Mouse (Mus musculus) ES-Bruce4 (cell line): ENCODE measurements at regions not wholly inside any gene's neighbourhood (a gene's known extent, or its start where the extent isn't known, plus 50 kb on each side); places are given as distances from the start of the nearest gene placed in this dataset.

ENCODE experiments used
- H3K27ac ChIP-seq: 2 replicates; pipeline ENCODE4 v1.5.1; 2012; ENCODE audit warnings: low read length, inconsistent platforms; ENCODE audit not compliant: insufficient read depth
- H3K27me3 ChIP-seq: 2 replicates; pipeline ENCODE4 v1.6.1; 2012; ENCODE audit warnings: mild to moderate bottlenecking, low read length, inconsistent platforms; ENCODE audit not compliant: control insufficient read depth, poor library complexity, insufficient read depth, severe bottlenecking
- H3K36me3 ChIP-seq: 2 replicates; pipeline ENCODE4 v1.6.1; 2012; ENCODE audit warnings: inconsistent platforms, mild to moderate bottlenecking, low read length, moderate library complexity; ENCODE audit not compliant: control insufficient read depth, poor library complexity, insufficient read depth, severe bottlenecking
- H3K4me1 ChIP-seq: one replicate; pipeline ENCODE4 v1.8.1; 2011; ENCODE audit warnings: low read length; ENCODE audit not compliant: control insufficient read depth, insufficient read depth
- H3K4me3 ChIP-seq: 2 replicates; pipeline ENCODE4 v1.5.1; 2011; ENCODE audit warnings: low read depth, mild to moderate bottlenecking, low read length
- H3K9ac ChIP-seq: 2 replicates; pipeline ENCODE4 v1.6.1; 2012; ENCODE audit warnings: low read depth, mild to moderate bottlenecking, inconsistent platforms; ENCODE audit not compliant: poor library complexity, severe bottlenecking
- H3K9me3 ChIP-seq: replicated peaks from 2 replicates; pipeline ENCODE4 v1.6.1; 2012; ENCODE audit warnings: mild to moderate bottlenecking, low read length, inconsistent platforms; ENCODE audit not compliant: control insufficient read depth, poor library complexity, insufficient read depth, severe bottlenecking
- CTCF ChIP-seq: IDR thresholded peaks from one replicate; pipeline ENCODE4 v1.8.1; 2011; ENCODE audit warnings: low read depth, low read length
- EP300 ChIP-seq: IDR thresholded peaks from 2 replicates; pipeline ENCODE4 v1.6.1; 2011; ENCODE audit warnings: low read depth, low read length; ENCODE audit not compliant: insufficient read depth
- POLR2A ChIP-seq: IDR thresholded peaks from one replicate; pipeline ENCODE4 v1.8.1; 2011; ENCODE audit warnings: low read length; ENCODE audit not compliant: insufficient read depth

DNA sequence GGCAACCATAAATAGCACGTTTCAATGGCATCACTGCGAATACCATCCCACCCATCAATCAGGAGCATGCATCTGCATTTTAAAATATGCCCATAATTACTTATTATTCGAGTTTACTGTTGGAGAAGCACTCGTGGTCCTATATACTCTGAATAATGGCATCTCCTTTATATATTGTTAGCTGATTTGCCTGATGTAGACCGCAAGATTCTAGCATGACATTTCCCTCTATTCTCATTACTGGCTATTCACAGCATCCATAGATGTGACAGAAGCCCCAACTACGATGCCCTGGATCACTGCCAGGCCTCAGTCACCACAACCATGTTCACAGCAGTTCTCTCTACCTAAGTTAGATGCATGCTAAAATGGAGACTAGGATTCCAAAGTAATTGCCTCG is 77.4 kb upstream of the Epha4 start:
- no peaks in the 10 kb centered on the region for H3K4me1 ChIP-seq
- TF ChIP-seq EP300 (no peak), CTCF (no peak), POLR2A (no peak)

DNA sequence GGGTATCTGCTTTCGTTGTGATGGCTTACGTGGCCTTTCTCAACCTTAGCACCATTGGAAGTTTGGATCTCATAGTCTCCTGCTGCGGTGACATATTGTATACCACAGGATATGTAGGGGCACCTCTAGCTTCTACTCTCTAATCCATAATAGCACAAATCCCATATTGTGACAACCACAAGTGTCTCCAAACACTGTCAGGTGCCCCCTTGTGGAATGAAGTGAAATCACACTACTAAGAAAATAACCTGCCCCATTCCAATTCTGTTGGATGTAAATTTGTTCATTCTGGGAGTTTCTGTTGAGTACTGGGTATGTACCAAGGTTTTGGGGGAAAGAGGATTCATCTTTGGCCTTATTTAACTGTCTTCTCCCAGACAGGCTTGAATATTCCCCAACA is 74.5 kb upstream of the Epha4 start:
- no peaks in the 10 kb centered on the region for H3K36me3 ChIP-seq
- H3K9ac ChIP-seq: no peak overlapping the region
- no peak overlapping the region for H3K4me3 ChIP-seq
- no peak for TF ChIP-seq CTCF
- no peak for TF ChIP-seq POLR2A
- no peak for TF ChIP-seq EP300
- no peaks in the 10 kb centered on the region for H3K9me3 ChIP-seq
- H3K27ac ChIP-seq: no peak overlapping the region
- H3K27me3 ChIP-seq: no peaks in the 10 kb centered on the region
- no peaks in the 10 kb centered on the region for H3K4me1 ChIP-seq

More for the DNA sequence above, 77.4 kb upstream of the Epha4 start:
- no peaks in the 10 kb centered on the region for H3K27me3 ChIP-seq
- no peak overlapping the region for H3K4me3 ChIP-seq
- no peak overlapping the region for H3K27ac ChIP-seq
- no peaks in the 10 kb centered on the region for H3K36me3 ChIP-seq
- no peak overlapping the region for H3K9ac ChIP-seq
- no peaks in the 10 kb centered on the region for H3K9me3 ChIP-seq

DNA sequence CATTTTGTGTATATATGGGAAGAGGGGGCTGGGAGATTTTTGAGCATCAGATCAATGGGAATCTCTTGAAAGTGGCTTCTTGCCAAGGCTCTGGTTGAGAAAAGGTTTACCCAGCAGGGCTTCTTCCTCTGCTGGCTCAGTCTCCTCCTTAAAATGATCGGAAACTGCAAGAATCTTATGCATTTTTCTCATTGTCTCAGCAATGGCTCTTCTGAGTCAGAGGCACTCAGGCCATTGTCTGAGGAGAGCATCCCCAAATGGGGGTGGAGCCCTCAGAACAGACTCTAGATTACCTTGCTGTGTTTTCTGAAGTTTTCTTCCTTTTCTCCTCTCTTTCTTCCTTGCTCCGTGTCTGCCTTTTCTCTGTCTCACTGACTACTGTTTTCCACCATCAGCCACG is 70.6 kb upstream of the Epha4 start:
- no peaks in the 10 kb centered on the region for H3K27me3 ChIP-seq
- no peak for TF ChIP-seq CTCF
- no peak for TF ChIP-seq POLR2A
- no peak for TF ChIP-seq EP300
- no peaks in the 10 kb centered on the region for H3K36me3 ChIP-seq

DNA sequence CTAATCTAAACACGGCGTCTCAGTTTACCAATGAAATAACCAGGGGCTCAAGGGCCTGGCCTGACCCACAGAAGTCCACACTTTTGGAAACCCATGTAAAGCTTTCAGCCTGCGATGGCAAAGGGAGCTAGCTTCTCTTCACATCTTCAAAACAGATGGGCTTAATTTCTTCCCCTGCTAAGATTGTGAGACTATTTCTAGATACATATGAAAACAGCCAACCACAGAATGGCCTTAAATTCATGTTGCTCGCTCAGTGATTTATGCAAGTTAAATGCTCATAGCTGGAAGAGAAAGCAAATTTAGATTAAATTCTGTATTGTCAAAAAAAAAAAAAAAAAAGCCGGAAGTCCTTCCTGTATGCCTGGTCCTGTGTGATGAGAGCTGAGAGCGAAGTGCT is 53.2 kb upstream of the Epha4 start:
- Histone ChIP-seq H3K36me3 (no peaks in the 10 kb centered on the region), H3K9me3 (no peaks in the 10 kb centered on the region), H3K27ac (no peak overlapping the region), H3K4me3 (no peak overlapping the region), H3K9ac (no peak overlapping the region), H3K27me3 (no peaks in the 10 kb centered on the region), H3K4me1 (no peaks in the 10 kb centered on the region)
- no peak for TF ChIP-seq CTCF
- no peak for TF ChIP-seq POLR2A
- no peak for TF ChIP-seq EP300

More for the DNA sequence above, 70.6 kb upstream of the Epha4 start:
- no peak overlapping the region for H3K27ac ChIP-seq
- no peak overlapping the region for H3K4me3 ChIP-seq
- H3K9me3 ChIP-seq: no peaks in the 10 kb centered on the region
- H3K9ac ChIP-seq: no peak overlapping the region
- H3K4me1 ChIP-seq: no peaks in the 10 kb centered on the region

DNA sequence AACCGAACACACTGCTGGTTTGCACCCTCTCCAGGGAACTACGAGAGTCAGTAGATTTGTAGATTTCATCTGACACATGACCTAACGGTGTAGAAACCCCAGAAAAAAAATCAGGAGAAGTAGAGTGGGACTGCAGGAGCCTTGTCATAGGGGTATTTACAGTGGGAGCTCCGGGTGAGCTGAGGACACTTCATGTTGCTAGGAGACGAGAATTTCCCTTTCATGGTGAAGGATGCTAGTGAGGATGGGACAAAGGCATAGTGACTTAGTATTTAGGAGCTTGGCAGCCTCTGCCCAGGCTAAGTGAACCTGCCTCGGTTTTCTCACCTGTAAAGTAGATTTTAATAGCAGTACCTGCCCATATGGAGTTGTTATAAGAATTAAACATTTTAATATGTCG is 52.8 kb upstream of the Epha4 start:
- Histone ChIP-seq H3K4me1 (no peaks in the 10 kb centered on the region), H3K27me3 (no peaks in the 10 kb centered on the region), H3K9ac (no peak overlapping the region), H3K36me3 (no peaks in the 10 kb centered on the region), H3K27ac (no peak overlapping the region), H3K9me3 (no peaks in the 10 kb centered on the region), H3K4me3 (no peak overlapping the region)
- TF ChIP-seq EP300 (no peak), CTCF (no peak), POLR2A (no peak)
